Mouse (Mus musculus) left cerebral cortex, adult 8-10 months (tissue): ENCODE data around the gene Cdhr3. TPM values are rescaled to one million over a fixed set of nuclear protein-coding genes. Genes with fewer than 3 reads are reported as not detected.
"Not testable (repeated sequence)": the region's sequence is repeated elsewhere in the genome, so short reads cannot be mapped to it uniquely, and the experiment has no call there.

Experiments used
- DNase-seq, 2 experiments: peaks; one replicate each; pipeline ENCODE4 v3.0.0; 2022; ENCODE audit warnings: low spot score in 2 of 2
- microRNA-seq, 2 experiments: library from miRNA; unstranded; fragments of <30 nt; microRNA quantifications; one replicate each; pipeline ENCODE4 v1.2.0; 2022
- total RNA-seq, 4 experiments: library from RNA; stranded (reverse); gene quantifications; 2 replicates each; pipeline ENCODE4 v1.2.4; 2022

Gene Cdhr3
- total RNA-seq, 4 experiments from 2014 or later: 0.78 to 3.9 (median 2.6) TPM

GRCm38 (mm10) chr12:33007176-33007575 lies 85.5 kb downstream of the Cdhr3 start:
- no peak for DNase-seq

- no peak for DNase-seq
These were observed 86.8 kb downstream of the Cdhr3 start for GRCm38 (mm10) chr12:33005858-33006257.

DNA sequence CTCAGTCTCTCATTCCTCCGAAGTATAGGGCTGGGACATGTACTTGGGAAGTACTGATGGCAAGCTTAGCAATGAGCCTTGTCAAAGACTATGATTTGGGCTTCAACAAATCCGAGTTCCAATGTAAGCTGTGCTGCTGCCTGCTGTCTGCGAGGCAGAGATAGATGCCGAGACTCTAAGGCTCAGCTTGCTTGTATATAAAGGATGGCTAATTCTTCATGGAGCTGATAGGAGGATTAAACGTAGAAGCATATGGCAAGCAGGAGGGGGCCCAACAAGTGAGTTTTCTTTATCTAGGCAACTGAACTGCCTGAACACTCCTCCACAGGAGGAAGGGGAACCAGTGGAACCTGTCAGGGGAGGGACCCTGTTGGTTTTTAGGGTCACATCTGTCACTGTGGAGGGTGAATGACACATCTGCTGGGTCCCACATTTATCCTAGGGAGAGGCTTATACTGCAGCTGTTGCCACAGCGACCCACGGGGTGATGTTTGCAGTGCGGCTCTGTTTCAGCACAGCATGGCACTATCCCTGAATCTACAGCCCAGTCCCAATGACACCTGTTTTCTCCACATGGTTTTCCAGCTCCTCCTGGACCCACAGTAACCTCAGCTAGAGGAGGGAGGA lies 89.2 kb downstream of the Cdhr3 start:
- no peak for DNase-seq

DNA sequence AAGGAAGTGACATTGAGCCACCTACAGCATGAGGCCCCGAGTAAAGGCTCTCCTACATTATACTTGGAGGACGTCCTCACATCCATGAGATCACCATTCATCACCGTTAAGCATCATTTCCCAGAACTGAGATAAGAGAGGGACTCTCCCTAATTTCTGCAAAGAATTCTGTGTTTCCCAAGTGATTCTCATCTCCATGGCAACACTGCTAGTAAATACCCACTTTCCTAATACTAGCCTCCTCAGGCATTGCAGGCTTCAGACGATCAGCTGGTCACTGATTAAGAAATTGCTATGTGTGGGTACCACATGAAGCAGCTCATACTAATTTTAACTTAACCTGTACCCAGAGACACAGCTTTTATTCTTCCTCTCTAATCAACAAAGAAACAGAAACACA lies 92.3 kb downstream of the Cdhr3 start:
- DNase-seq: no peak

GRCm38 (mm10) chr12:32999778-33000177 lies 92.9 kb downstream of the Cdhr3 start:
- not testable (repeated sequence) for DNase-seq

- DNase-seq: no peak
These were observed 93.9 kb downstream of the Cdhr3 start for GRCm38 (mm10) chr12:32998766-32999165.

GRCm38 (mm10) chr12:32995081-32995834 lies 97.4 kb downstream of the Cdhr3 start:
- DNase-seq: no peak

DNA sequence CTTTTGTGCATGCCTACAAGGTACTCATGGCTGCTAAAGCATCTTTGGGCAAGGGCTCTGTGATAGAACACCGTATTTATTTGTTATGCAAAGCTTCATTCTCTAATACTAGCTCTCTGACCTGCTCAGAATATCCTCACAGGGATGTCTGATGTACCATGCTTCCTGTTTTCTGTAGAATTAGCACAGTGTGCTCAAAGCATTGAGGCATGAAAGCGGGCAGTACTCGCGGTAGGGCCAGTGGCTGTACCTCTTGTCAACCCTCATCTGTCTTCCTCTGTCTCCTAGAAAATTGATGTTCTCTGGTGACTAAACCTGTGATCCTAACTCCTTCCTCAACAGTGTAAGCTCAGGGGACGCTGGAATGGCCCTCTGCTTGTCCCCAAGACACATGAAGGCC lies 98.6 kb downstream of the Cdhr3 start:
- no peak for DNase-seq

DNA sequence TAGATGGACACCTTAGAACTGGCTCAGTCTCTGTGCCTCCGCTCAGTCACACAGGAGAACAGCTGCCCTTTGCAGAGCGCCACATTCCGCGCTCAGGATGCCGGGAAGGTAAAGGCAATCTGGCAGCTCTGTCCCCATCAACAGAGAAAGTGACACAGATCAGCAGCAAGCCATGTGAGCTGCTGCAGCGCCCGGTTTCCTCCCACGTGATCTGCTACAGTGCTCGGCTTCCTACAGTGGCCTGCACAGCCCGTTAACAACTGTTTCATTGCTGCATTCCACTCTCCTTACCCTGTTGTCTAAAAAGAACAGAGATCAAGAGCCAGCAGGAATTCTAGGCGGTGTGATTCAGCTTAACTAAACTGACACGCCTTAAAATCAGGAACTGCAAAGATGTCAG lies 102.9 kb downstream of the Cdhr3 start:
- no peak for DNase-seq

DNA sequence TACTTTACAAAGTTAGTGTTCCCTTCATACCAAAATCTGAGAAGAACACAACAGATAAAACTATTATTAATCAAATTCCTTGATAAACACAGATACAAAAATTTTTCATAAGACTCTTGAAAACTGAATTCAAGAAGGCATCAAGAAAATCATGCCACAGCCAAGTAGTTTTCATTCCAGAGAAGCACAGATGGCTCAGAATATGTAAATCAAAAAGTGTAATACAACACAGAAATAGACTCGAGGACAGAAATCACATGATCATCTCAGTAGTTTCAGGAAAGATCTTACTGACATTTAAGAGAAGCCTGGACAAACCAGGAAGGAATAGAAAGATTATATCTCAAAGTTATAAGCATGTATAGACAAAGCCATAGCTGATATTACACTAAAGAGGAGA lies 106.4 kb downstream of the Cdhr3 start:
- DNase-seq: no peak

Small RNA genes lying within 50 kb of the gene (microRNA-seq; reads per million reads assigned to microRNA genes)
- 0 reads per million in 2 experiments for gene Gm22904

Other genes starting within 250 kb of the Cdhr3 start
- gene Sypl, start 139.0 kb downstream of the Cdhr3 start, total RNA-seq: 10 to 100 TPM; 44.7 to 47.5 (median 45.3) TPM
- gene Atxn7l1, start 54.8 kb upstream of the Cdhr3 start, total RNA-seq: 10 to 100 TPM; 58.3 to 64.4 (median 61.0) TPM